Mouse (Mus musculus): Measurements from ENCODE around the gene Uspl1. TPM values are rescaled to one million over a fixed set of nuclear protein-coding genes. Genes with fewer than 3 reads are reported as not detected.

Uspl1 gene
- total RNA-seq, 2 experiments from 2014 or later: 39.8 to 42.1 TPM

- no peak for DNase-seq (ENCODE audit: low spot score in 2 of 2)
- intact Hi-C loops (cut with DNase I): no loop called here
Measured at GRCm38 (mm10) chr5:149243053-149243452, 58.9 kb downstream of the Uspl1 start.

GRCm38 (mm10) chr5:149245391-149245964 lies 61.3 kb downstream of the Uspl1 start:
- DNase-seq (ENCODE audit: low spot score in 2 of 2): no peak
- intact Hi-C loops (cut with DNase I): no loop called here

DNA sequence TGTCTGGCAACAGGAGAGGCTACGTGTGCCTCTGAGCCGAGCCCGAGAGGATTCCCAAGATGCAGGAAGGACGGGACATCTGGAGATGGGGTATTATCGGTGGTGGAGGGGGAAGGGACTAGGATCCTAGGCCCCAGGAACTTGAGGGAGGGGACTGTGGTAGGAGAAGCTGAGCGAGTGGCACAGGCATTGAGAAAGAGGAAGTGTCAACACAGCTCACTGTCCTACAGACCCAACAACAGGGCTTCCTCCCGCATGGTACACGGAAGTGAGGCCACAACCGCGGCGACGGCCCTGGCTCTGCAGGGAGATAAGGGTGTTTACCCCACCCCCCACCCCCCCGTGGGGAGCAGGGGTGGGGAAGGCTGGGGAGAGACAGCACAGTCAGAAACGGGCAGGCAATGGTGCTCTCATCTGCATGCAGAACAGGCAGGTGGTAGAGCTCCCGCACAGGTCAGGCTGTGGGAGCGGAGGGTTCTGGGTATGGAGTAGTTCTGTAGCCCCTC lies 61.9 kb downstream of the Uspl1 start:
- intact Hi-C loops (cut with DNase I): no loop called here
- DNase-seq (ENCODE audit: low spot score in 2 of 2): peak in 1 of 2 experiments; percentile 43

DNA sequence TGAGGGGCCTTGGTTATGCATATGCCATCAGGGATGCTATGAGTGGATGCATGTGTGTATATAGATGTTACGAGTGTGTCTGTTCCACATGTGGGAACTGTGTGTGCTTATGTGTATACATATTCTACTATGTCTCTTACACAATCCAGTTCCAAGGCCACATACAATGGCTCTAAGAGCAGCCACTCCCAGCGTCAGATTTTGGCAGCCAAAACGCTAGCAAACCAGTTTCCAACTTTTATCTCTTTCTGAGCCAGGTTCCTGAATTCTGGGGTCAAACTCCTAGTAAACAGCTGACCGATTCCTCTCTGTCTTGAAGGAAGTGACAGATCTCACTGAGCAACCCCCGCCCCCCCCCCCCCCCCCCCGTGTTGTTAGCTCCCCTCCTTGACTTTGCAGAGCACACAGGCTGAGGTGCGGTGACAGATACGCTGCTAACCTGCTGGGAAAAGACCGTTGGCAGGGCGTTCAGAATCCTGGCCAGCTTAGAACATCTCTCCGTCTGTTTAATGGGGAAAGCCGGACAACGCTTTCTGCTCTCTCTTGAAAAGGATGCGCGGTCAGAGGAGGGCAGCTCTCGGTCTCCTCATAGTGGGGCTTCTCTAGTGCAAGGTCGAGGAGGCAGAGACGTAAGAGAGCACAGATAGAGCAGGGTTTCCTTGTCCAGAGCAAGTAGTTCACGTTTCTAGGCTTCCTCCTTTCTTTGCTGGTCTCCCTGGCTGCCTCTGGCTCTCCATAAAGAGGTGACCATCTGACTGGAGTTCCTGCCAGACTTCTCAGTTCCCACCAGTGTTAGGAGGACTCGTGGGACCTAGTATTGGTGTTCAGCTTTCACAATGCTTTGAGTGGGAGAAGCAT lies 63.1 kb downstream of the Uspl1 start:
- DNase-seq (ENCODE audit: low spot score in 2 of 2): no peak
- intact Hi-C loops (cut with DNase I): no loop called here

DNA sequence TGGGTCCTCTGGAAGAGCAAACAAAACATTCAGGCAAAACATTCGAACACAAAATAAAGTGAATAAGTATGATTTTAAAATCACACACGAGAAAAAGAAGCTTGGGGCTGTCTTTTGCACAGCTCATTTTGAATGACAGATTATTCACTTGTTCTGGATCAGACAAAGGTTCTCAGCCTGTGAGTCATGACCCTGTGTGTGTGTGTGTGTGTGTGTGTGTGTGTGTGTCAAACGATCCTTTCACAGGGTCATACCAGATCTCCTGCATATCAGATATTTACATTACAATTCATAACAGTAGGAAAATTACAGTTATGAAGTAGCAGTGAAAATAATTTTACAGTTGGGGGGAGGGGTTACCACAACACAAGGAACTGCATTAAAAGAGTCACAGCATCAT lies 68.2 kb downstream of the Uspl1 start:
- intact Hi-C loops (cut with DNase I): no loop called here
- no peak for DNase-seq (ENCODE audit: low spot score in 2 of 2)

GRCm38 (mm10) chr5:149253491-149253890 lies 69.3 kb downstream of the Uspl1 start:
- intact Hi-C loops (cut with DNase I): no loop called here
- DNase-seq (ENCODE audit: low spot score in 2 of 2): no peak

GRCm38 (mm10) chr5:149255522-149255921 lies 71.4 kb downstream of the Uspl1 start:
- intact Hi-C loops (cut with DNase I): no loop called here
- DNase-seq (ENCODE audit: low spot score in 2 of 2): no peak

DNA sequence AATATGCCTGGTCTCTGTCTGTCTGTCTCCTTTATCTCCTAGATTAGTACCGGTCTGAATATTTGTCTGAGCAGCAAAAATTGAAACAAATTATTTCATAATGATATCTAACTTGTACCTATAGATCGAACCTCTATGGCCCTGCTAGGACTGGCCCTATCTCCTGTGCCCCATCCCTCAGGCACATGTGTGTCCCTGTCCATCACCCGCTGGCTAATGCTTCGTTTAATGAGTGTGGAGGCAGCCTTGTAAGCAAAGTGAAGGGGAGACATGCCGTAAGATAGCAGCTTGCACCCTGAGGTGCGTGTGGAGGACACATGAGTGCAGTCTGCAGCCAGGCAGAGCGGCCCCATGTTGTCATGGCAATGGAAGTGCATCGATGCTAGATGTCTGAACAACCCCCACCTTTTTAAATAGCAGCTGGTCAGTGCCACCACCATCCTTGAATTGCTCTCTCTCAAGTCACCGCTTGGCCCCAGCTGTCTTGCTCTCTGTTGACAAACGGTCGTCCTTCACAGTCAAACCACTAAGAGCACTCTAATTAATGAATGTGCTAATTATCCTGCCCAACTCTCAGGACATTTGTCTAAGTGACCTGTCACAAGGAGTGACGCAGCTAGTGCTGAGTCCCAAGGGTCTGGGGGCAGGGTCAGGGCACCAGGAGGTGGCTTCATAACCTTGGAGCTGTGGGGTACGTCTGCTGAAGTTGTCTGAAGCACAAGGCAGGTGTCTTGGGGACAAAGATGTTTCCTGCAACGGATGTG lies 73.5 kb downstream of the Uspl1 start:
- DNase-seq (ENCODE audit: low spot score in 2 of 2): no peak
- intact Hi-C loops (cut with DNase I): no loop called here

DNA sequence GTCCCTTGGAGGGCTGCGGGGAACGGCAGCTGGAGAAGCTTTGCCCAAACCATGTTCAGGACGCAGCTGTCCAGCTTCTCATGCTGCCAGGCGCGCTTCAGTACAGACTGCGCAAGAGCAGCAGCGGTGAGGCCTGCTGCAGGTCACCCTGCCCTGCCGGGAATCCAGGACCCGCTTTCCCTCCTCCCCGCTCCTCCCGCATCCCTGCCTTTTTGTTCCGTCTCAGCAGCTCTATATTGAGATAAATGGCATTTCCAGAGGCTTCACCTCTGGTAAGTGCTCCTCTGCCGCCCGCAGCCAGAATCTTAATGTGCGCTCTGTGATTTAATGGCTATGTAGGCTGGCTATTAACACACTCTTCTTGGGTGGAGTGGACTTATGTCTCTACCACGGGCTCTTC lies 74.9 kb downstream of the Uspl1 start:
- no peak for DNase-seq (ENCODE audit: low spot score in 2 of 2)
- intact Hi-C loops (cut with DNase I): no loop called here

GRCm38 (mm10) chr5:149261449-149261848 lies 77.3 kb downstream of the Uspl1 start:
- intact Hi-C loops (cut with DNase I): no loop called here
- no peak for DNase-seq (ENCODE audit: low spot score in 2 of 2)

DNA sequence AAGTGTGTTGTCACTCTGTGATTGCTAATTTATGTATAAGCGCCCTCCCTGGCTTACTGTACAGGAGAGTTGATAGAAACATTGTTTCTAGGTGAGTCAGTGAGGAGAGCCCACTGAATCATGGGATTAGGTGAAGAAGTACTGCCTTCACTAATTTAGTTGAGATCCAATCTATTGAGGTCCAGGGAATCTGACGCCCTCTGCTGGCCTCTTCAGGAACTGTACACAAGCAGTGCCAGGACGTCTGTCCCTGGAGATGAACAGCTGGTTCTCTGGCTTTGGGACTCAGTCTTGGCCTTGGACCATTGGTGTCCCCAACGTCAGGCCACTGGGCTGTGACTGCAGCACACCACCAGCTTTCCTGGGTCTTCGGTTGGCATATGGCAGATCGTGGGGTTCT lies 77.7 kb downstream of the Uspl1 start:
- intact Hi-C loops (cut with DNase I): no loop called here
- no peak for DNase-seq (ENCODE audit: low spot score in 2 of 2)

GRCm38 (mm10) chr5:149264405-149264804 lies 80.3 kb downstream of the Uspl1 start, which contains the start of gene Alox5ap:
Alox5ap (plus strand) TSS chr5:149264767.
- intact Hi-C loops (cut with DNase I): no loop called here
- DNase-seq (ENCODE audit: low spot score in 2 of 2): no peak

- intact Hi-C loops (cut with DNase I): no loop called here
- no peak for DNase-seq (ENCODE audit: low spot score in 2 of 2)
Measured at GRCm38 (mm10) chr5:149264878-149265279, 80.7 kb downstream of the Uspl1 start.

Small RNA genes within 50 kb of the gene (microRNA-seq; reads per million reads assigned to microRNA genes)
- gene Gm24105: 0 reads per million in 2 experiments

Other genes with a start within 250 kb of the Uspl1 start
- gene Gm42791, start 189.2 kb upstream of the Uspl1 start, total RNA-seq (2021): 10 to 100 TPM; 17.8 to 18.5 TPM
- gene Hmgb1, start 139 bp downstream of the Uspl1 start, total RNA-seq (2021): 100 to 1,000 TPM; 142 to 143 TPM
- 10 to 100 TPM in 1 of 2 experiments, 1 to 10 TPM in 1; 6.5 to 13.3 TPM for gene Alox5ap, start 80.4 kb downstream of the Uspl1 start, total RNA-seq (2021)
- gene Medag, start 227.4 kb downstream of the Uspl1 start, total RNA-seq (2021): 10 to 100 TPM; 12.7 to 14.5 TPM

All from left cerebral cortex, postnatal 25 days (tissue).